Mouse (Mus musculus) mammary gland, adult 2 months (tissue): ENCODE results near the gene 9530053A07Rik. TPM values are rescaled to one million over a fixed set of nuclear protein-coding genes. Genes with fewer than 3 reads are reported as not detected.

Experiments
- polyA plus RNA-seq: library from polyadenylated mRNA; depleted of rRNA; stranded (reverse); fragments of >200 nt; gene quantifications from 2 replicates; pipeline ENCODE4 v1.2.3, GENCODE M21; 2012; ENCODE audit warnings: low replicate concordance; rRNA removed

The 9530053A07Rik gene
- not detected in 2 replicates for polyA plus RNA-seq

DNA sequence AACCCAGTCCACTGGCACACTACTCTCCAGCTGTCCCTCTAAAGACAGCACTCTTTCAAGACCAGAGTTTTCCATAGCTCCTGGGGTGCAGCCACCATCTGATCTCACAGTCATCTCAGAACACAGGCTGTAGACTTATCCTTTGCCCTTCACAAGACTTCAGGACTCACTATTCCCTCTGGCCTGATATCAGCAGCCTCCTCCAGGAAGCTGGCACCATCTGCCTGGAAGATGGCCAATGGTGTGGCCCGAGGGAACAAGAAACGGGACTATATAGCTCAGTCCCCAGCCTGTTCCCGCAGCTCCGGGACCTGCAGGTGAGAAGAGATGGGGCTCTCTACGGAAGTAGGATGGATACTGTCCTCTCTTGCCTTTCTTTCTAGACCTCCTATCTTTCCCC is at the start of gene 9530053A07Rik:
9530053A07Rik (plus strand) TSS at position 301 of the 400 bp plus-strand sequence.

GRCm38 (mm10) chr7:28169489-28170422 is 40.5 kb downstream of the 9530053A07Rik start, which contains the start of gene Fbl:
Gene Fbl, plus strand, starts transcription at chr7:28169710.

DNA sequence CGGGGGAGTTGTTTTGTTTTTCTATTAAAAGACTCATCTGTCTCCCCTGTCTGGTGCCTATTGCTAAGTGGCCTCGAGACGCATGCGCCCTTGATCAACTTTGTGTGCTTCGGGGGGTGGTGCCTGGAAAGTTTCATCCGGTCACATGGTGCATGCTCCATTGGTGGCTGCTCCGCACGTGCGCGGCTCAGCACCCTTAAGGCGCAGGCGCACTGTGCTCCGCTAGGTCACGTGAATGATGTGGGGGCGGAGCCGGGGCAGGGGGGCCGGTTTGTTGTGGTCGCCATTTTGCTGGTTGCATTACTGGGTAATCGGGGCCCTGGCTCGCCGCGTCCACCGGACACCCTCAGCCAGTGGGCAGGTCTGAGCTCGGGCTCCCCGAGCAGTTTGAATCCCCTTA is 50.0 kb downstream of the 9530053A07Rik start, which contains the start of gene Dyrk1b:
Dyrk1b (plus strand) TSS at position 242 of the 400 bp plus-strand sequence.

Other genes with a start within 250 kb of the 9530053A07Rik start
- 1.4 and 2.8 TPM in 2 replicates for gene Zfp974, start 200.0 kb upstream of the 9530053A07Rik start, polyA plus RNA-seq
- 0.98 and 2.9 TPM in 2 replicates for gene Zfp780b, start 150.3 kb upstream of the 9530053A07Rik start, polyA plus RNA-seq
- 0.27 and 0.63 TPM in 2 replicates for gene Zfp850, start 115.4 kb upstream of the 9530053A07Rik start, polyA plus RNA-seq
- 77.8 and 97.0 TPM in 2 replicates for gene Psmc4, start 79.4 kb upstream of the 9530053A07Rik start, polyA plus RNA-seq
- 45.0 and 51.2 TPM in 2 replicates for gene Fcgbp, start 58.2 kb upstream of the 9530053A07Rik start, polyA plus RNA-seq
- 32.1 and 36.7 TPM in 2 replicates for gene Fbl, start 40.2 kb downstream of the 9530053A07Rik start, polyA plus RNA-seq
- gene Dyrk1b, start 50.0 kb downstream of the 9530053A07Rik start, polyA plus RNA-seq, result 66.0 and 77.5 TPM in 2 replicates
- gene Eid2, start 138.4 kb downstream of the 9530053A07Rik start, polyA plus RNA-seq, result 2.6 and 9.5 TPM in 2 replicates
- gene Eid2b, start 148.3 kb downstream of the 9530053A07Rik start, polyA plus RNA-seq, result 7.4 and 19.4 TPM in 2 replicates
- gene Selenov, start 161.7 kb downstream of the 9530053A07Rik start, polyA plus RNA-seq, result not detected in 2 replicates
- 0.11 TPM in 1 of 2 replicates, not detected in the other for gene Dll3, start 172.8 kb downstream of the 9530053A07Rik start, polyA plus RNA-seq
- 90.3 and 103 TPM in 2 replicates for gene Timm50, start 182.6 kb downstream of the 9530053A07Rik start, polyA plus RNA-seq
- gene Supt5, start 209.3 kb downstream of the 9530053A07Rik start, polyA plus RNA-seq, result 114 and 125 TPM in 2 replicates
- 1,024 and 1,255 TPM in 2 replicates for gene Rps16, start 221.2 kb downstream of the 9530053A07Rik start, polyA plus RNA-seq
- gene Plekhg2, start 243.1 kb downstream of the 9530053A07Rik start, polyA plus RNA-seq, result 35.6 and 63.3 TPM in 2 replicates